Mouse (Mus musculus) heart, adult 2 months (tissue): ENCODE results near the gene Bpifb6. TPM values are rescaled to one million over a fixed set of nuclear protein-coding genes. Genes with fewer than 3 reads are reported as not detected.

Source experiments
- DNase-seq, 2 experiments: peaks; one replicate each; pipeline ENCODE4 v3.0.0; 2021
- H3K27ac ChIP-seq: fragments of 200-600 bp; 2 replicates; pipeline ENCODE4 v1.8.1; 2022
- H3K27me3 ChIP-seq: fragments of 200-500 bp; 2 replicates; pipeline ENCODE4 v1.6.1; 2012; ENCODE audit warnings: mild to moderate bottlenecking, low read length, inconsistent platforms, mixed read lengths; ENCODE audit not compliant: control insufficient read depth, insufficient read depth
- H3K36me3 ChIP-seq: fragments of 200-500 bp; 2 replicates; pipeline ENCODE4 v1.6.1; 2012; ENCODE audit warnings: low read length, inconsistent platforms; ENCODE audit not compliant: control insufficient read depth, insufficient read depth
- H3K4me1 ChIP-seq: fragments of 200-500 bp; 2 replicates; pipeline ENCODE4 v1.6.1; 2011; ENCODE audit warnings: low read length; ENCODE audit not compliant: control insufficient read depth, insufficient read depth
- H3K4me3 ChIP-seq: fragments of 200-600 bp; 2 replicates; pipeline ENCODE4 v1.8.1; 2022
- H3K79me2 ChIP-seq: fragments of 200-500 bp; replicated peaks from 2 replicates; pipeline ENCODE4 v1.6.1; 2012; ENCODE audit warnings: mild to moderate bottlenecking, inconsistent platforms, low read length, moderate library complexity, mixed read lengths; ENCODE audit not compliant: control insufficient read depth, insufficient read depth
- H3K9ac ChIP-seq: fragments of 200-500 bp; 2 replicates; pipeline ENCODE4 v1.6.1; 2012; ENCODE audit warnings: low read depth, mild to moderate bottlenecking, control low read depth, inconsistent platforms, low read length, mixed read lengths
- CTCF ChIP-seq: fragments of 200-600 bp; IDR thresholded peaks from 2 replicates; pipeline ENCODE4 v1.8.1; 2022; ENCODE audit warnings: antibody characterized with exemption, mild to moderate bottlenecking, moderate library complexity
- EP300 ChIP-seq: fragments of 200-500 bp; IDR thresholded peaks from 2 replicates; pipeline ENCODE4 v1.6.1; 2011; ENCODE audit warnings: low read depth, low read length, control low read depth; ENCODE audit not compliant: insufficient read depth
- POLR2A ChIP-seq: fragments of 200-500 bp; IDR thresholded peaks from 2 replicates; pipeline ENCODE4 v1.6.1; 2011; ENCODE audit warnings: mild to moderate bottlenecking, low read depth, low read length, control low read depth; ENCODE audit not compliant: insufficient read depth
- WGBS: fragments of 180-500 bp; shearing (Covaris S2); methylation state at CpG from one replicate; pipeline ENCODE4 v1.1.7; 2018; 5-methylcytosine and 5-hydroxymethylcytosine counted together
- intact Hi-C: fragments of 180-260 bp; cut with DNase I; formaldehyde crosslinking; loops from one replicate; pipeline ENCODE4 v1.15.1; 2025
- long read RNA-seq: library from polyadenylated mRNA; stranded (forward); transcript quantifications from one replicate; pipeline ENCODE4 v2.0.0, GENCODE M21; 2021
- polyA plus RNA-seq: library from polyadenylated mRNA; depleted of rRNA; stranded (reverse); fragments of >200 nt; gene quantifications from 2 replicates; pipeline ENCODE4 v1.2.3, GENCODE M21; 2012; rRNA removed
- total RNA-seq, 2 experiments: library from RNA; stranded (reverse); gene quantifications; 2 replicates each; pipeline ENCODE4 v1.2.3; 2021

Gene Bpifb6
- total RNA-seq (not detected), polyA plus RNA-seq (not detected in 2 replicates)
- long read RNA-seq, result 0 reads

DNA sequence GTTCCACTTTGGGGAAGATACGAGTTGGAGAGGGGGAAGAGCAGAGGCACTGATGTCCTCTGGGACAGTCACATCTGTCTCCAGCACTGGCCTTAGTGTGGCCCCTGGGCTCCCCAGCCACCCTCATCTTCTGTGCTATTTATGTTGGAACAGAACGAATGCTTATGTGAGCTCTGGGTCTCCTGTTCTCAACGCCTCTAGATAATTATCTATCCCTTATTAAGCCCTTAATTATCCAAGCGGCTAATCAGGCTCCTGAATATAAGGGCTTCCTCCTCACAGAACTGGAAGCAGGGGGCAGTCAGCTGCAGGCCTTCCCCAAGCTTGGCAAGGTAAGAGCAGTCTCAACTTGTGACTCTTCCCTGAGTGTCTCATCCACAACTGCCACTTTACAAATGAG is at the start of gene Bpifb6:
Gene Bpifb6, plus strand, starts transcription at position 301 of the 400 bp plus-strand sequence.
- WGBS, result 60% methylated on average over 4 of the region's 4 CpGs
- Histone ChIP-seq H3K4me1 (no peaks in the 10 kb centered on the region), H3K9ac (no peak within 1 kb of the TSS), H3K27me3 (no peaks in the 10 kb centered on the region), H3K79me2 (no peaks in the 10 kb centered on the region), H3K27ac (no peak within 1 kb of the TSS), H3K4me3 (no peak within 1 kb of the TSS), H3K36me3 (no peaks in the 10 kb centered on the region)
- no peak for DNase-seq
- TF ChIP-seq CTCF (no peak), POLR2A (no peak), EP300 (no peak)
- intact Hi-C loops, result no loop called here

DNA sequence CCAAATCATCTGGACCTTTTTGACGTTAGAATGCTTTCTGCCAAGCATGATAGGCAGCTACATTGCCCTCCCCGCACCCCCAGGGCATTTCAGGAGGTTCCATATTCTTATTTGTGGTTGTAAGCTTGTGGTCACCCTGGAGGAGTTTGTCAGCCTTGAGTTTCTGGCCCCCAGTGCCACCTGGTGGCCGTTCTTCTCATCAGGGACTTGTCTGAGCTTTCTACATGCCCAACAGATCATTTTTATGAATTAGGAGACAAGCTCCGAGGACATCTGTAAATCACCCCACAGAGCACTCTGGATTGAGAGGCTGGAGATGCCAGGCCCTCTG is 49.2 kb upstream of the Bpifb6 start:
- Histone ChIP-seq H3K9ac (no peak overlapping the region), H3K27me3 (no peaks in the 10 kb centered on the region), H3K4me1 (no peaks in the 10 kb centered on the region), H3K27ac (no peak overlapping the region), H3K4me3 (no peak overlapping the region), H3K79me2 (no peaks in the 10 kb centered on the region), H3K36me3 (no peaks in the 10 kb centered on the region)
- 36% methylated on average over 4 of the region's 4 CpGs for WGBS
- intact Hi-C loops, result loop anchor here (1.0 to 2.0 kb wide), 2 partner anchors 140 to 183 kb away; no protein-coding TSS in a partner anchor
- DNase-seq, result peak; percentile 17 to 54
- no peak for TF ChIP-seq EP300
- peak; percentile 71 for TF ChIP-seq CTCF

DNA sequence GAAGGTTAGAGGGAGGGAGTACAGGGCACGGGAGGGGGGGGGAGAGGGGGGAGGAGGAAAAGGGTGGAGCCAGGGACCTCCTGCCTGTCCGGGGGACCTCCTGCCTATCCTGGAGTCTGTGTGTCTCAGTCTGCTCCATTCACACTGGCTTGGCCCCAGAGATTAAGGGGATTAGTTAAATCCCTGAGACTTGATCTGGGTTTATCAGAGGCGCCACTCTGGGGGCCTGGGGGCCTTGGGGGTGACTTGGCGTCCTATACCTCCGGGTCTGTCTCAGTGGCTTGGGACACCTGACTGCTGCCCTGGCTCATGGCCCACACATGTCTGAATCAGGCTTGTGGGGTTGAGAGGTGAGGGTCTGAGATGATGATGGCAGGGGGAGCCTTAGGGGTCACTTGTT is 46.6 kb upstream of the Bpifb6 start:
- H3K79me2 ChIP-seq, result no peaks in the 10 kb centered on the region
- no peak for TF ChIP-seq POLR2A
- intact Hi-C loops, result no loop called here
- no peaks in the 10 kb centered on the region for H3K27me3 ChIP-seq
- DNase-seq, result no peak
- H3K4me3 ChIP-seq, result no peak overlapping the region
- no peak overlapping the region for H3K27ac ChIP-seq
- no peaks in the 10 kb centered on the region for H3K36me3 ChIP-seq
- WGBS, result 13% methylated on average over 5 of the region's 5 CpGs
- no peaks in the 10 kb centered on the region for H3K4me1 ChIP-seq
- H3K9ac ChIP-seq, result no peak overlapping the region

DNA sequence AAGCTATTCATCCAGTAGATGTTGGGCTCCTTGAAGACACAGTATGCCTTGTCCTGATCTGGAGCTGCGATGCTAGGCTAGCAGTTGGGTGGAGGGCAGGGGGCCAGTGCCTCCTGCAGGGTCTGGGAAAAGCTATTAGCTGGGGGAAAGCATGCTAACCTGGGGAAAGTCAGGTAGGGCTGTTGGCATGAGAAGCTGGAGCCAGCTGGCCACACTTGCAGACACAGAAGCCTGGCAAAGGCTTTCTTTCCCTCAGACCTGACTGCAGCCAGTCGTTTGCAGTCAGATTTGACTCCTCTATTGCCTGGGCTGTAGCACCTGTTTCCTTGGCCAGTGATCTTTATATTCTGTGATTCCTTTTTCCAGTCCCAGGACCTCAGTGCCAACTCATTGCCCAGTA is 40.6 kb upstream of the Bpifb6 start:
- no peak for DNase-seq
- no peaks in the 10 kb centered on the region for H3K27me3 ChIP-seq
- no peaks in the 10 kb centered on the region for H3K36me3 ChIP-seq
- H3K4me3 ChIP-seq, result no peak overlapping the region
- H3K9ac ChIP-seq, result no peak overlapping the region
- no peak for TF ChIP-seq POLR2A
- no peak for TF ChIP-seq EP300
- no peak for TF ChIP-seq CTCF
- no peaks in the 10 kb centered on the region for H3K4me1 ChIP-seq
- H3K79me2 ChIP-seq, result no peaks in the 10 kb centered on the region
- intact Hi-C loops, result no loop called here
- 71% methylated on average over 2 of the region's 2 CpGs for WGBS
- H3K27ac ChIP-seq, result no peak overlapping the region

DNA sequence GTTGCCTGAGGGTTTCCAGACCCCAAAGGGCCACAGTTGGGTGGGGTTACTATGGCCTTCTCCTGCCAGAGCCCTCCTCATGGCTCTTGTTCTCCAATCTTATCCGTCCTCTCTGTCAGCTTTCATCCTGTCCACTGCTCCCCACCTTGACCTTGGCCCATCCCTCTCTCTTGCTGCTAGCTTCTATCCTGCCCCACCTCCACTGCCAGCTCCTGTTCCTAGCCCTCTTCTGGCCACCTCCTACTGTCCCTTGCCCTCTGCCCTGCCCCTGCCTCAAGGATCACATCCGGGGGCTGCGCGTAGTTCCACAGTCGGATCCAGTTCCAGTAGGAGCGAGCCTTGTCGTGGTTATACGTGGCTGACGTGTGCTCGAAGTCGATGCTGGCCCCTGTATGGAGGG is 39.9 kb upstream of the Bpifb6 start:
- no peaks in the 10 kb centered on the region for H3K4me1 ChIP-seq
- H3K27me3 ChIP-seq, result no peaks in the 10 kb centered on the region
- no peak overlapping the region for H3K9ac ChIP-seq
- H3K36me3 ChIP-seq, result no peaks in the 10 kb centered on the region
- H3K4me3 ChIP-seq, result no peak overlapping the region
- intact Hi-C loops, result no loop called here
- 72% methylated on average over 11 of the region's 11 CpGs for WGBS
- no peak for DNase-seq
- H3K27ac ChIP-seq, result no peak overlapping the region
- TF ChIP-seq EP300, result no peak
- TF ChIP-seq POLR2A, result no peak
- no peaks in the 10 kb centered on the region for H3K79me2 ChIP-seq

DNA sequence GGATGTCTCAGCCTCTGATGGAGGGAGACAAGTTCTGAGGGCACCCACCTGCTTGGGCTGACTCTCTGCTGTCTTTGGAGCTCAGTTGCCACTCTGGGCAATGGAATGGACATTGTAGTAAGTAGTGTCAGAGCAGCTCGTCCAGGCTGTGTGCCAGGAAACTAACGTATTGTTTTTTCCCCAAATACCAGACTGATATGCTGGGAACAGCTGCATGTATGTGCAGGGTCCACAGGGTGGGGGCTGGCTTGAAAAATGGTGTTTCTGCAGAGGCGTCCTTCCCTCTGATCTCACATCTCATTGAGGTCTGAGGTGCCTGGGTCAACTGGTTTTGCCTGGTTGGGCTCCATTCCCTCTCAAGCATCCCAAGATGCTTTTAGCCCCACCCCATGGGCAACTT is 39.5 kb upstream of the Bpifb6 start:
- TF ChIP-seq CTCF (no peak), EP300 (no peak), POLR2A (no peak)
- WGBS, result 28% methylated on average over 3 of the region's 3 CpGs
- Histone ChIP-seq H3K79me2 (no peaks in the 10 kb centered on the region), H3K9ac (no peak overlapping the region), H3K4me1 (no peaks in the 10 kb centered on the region), H3K27me3 (no peaks in the 10 kb centered on the region), H3K27ac (no peak overlapping the region), H3K4me3 (no peak overlapping the region), H3K36me3 (no peaks in the 10 kb centered on the region)
- DNase-seq, result no peak
- intact Hi-C loops, result no loop called here
